Mouse (Mus musculus) adrenal gland, adult (tissue): ENCODE results near the gene Slc35c1.

ENCODE experiments used
- DNase-seq, 2 experiments: peaks; one replicate each; pipeline ENCODE4 v3.0.0; 2022 to 2023; ENCODE audit warnings: low spot score in 1 of 2; ENCODE audit not compliant: inconsistent age in 2 of 2

Slc35c1 gene

DNA sequence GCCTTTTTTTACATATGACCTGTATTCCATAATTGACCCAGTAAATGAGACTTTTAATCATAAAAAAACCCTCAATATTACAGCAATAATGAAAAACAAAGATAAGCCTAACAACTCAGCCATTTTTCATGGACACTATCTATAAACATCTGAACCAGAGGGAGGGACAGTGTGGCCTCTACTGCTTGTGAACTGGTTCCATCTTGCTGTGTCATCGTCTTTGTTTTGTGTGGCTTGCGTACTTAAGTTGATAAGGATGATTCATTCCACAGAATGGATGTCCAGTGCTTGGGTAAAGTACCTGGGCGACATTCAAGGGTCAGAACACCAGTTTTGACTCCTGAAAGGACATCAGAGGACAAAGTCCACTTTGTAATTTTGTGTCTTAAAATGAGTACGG lies 23.0 kb downstream of the Slc35c1 start:
- peak in 1 of 2 experiments; percentile 77 for DNase-seq

GRCm38 (mm10) chr2:92435023-92435422 lies 25.3 kb downstream of the Slc35c1 start:
- DNase-seq = no peak

- DNase-seq = no peak
Observed at GRCm38 (mm10) chr2:92434375-92434745, 26.0 kb downstream of the Slc35c1 start.

GRCm38 (mm10) chr2:92433578-92434374 lies 26.6 kb downstream of the Slc35c1 start, which contains the start of gene Cry2:
Gene Cry2, minus strand, starts transcription at chr2:92434043.
- DNase-seq = peak; percentile 99 to 100

GRCm38 (mm10) chr2:92432299-92433295 lies 27.7 kb downstream of the Slc35c1 start:
- DNase-seq = peak; percentile 55 to 82

GRCm38 (mm10) chr2:92431611-92432179 lies 28.6 kb downstream of the Slc35c1 start:
- DNase-seq = peak in 1 of 2 experiments; percentile 64

DNA sequence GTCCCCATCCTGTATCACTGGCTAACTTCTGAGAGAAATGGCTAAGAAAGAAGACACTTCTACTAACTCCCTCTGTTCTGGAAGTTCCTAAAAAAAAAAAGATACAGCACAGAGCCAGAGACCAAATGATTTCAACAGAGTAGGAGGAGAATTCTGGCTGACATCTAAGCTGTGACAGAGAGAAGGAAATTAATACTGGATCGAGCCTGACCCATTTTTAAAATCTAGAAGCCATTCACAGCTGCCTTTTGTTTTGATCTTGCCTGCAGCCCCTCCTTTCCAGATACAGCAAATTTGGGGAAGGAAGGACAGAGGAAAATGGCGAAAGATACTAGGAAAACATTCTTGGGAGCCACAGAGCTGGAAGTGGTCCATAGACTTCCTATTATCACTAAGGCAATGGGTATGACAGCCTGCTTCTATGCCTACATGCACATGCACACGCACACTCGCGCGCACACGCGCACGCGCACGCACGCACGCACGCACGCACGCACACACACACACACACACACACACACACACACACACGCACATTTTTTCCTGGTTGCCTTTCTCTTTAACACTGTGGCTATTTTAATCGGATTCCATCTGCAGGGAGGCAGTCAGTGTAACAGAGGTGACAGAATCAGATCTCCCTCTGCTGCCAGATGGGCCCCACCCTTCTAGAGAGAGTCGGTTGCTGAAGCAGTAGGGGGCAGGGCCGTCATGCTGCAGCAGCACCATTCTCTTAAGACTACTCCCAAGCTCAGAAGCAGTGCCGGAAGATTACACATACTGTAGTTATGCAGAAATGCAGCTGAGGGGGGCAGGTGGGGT lies 29.4 kb downstream of the Slc35c1 start:
- peak; percentile 53 to 76 for DNase-seq

DNA sequence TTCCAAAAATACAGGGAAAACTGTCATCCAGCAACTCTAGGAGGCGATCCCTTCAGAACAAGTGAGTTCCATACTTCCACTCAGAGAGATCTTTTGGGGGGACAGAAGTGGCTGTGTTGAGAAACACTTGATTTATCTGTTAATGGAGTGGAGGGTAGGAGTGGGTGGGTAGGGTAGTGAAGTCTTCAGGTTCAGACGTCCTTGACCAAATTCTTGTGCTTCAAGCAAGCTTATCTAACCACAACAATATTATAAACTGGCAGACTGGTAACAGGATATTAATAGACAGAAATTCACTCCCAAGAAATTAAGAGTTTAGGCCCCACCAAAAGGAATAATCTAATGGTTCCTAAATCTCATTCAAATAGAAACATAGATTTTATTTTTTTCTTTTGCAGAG lies 30.2 kb downstream of the Slc35c1 start:
- DNase-seq = peak in 1 of 2 experiments; percentile 61

GRCm38 (mm10) chr2:92427882-92428281 lies 32.5 kb downstream of the Slc35c1 start:
- DNase-seq = peak; percentile 90 to 94

DNA sequence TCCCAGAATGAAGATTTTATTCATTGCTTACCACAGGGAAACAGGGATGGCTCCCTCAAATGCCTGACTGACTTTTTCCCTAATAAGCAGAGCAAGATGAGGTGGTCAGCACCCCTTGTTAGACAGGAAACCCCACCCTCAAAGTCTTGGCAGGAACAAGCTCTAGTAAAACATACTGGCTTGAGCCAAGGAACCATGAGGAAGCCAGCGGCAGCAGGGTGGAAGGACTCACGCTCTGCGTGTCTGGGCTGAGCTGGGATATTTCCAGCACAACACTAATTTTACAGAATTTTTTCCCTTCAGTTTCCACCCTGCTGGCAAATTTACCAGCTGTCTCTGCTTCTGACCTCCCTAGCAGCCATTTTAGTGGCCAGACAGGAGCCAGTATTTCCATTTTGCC lies 33.9 kb downstream of the Slc35c1 start:
- peak in 1 of 2 experiments; percentile 49 for DNase-seq

DNA sequence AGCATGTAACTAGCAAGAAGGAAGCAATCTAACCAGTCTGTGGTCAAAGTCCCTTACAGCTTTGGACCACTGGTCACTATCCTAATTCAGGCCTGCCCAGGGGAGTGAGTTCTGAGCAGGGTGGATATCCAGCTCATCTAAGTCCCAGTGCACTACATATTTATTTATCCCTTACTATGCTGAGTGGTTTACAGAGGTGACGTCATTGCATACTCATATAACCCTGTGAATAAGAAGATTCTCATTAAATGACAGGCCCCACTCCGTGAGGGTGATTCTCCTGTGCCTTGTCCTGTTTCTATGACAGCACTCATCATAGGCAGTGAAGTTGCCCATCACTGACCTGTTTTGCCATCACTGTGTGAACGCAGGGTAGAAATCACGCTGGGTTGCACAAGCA lies 35.0 kb downstream of the Slc35c1 start:
- DNase-seq = no peak

DNA sequence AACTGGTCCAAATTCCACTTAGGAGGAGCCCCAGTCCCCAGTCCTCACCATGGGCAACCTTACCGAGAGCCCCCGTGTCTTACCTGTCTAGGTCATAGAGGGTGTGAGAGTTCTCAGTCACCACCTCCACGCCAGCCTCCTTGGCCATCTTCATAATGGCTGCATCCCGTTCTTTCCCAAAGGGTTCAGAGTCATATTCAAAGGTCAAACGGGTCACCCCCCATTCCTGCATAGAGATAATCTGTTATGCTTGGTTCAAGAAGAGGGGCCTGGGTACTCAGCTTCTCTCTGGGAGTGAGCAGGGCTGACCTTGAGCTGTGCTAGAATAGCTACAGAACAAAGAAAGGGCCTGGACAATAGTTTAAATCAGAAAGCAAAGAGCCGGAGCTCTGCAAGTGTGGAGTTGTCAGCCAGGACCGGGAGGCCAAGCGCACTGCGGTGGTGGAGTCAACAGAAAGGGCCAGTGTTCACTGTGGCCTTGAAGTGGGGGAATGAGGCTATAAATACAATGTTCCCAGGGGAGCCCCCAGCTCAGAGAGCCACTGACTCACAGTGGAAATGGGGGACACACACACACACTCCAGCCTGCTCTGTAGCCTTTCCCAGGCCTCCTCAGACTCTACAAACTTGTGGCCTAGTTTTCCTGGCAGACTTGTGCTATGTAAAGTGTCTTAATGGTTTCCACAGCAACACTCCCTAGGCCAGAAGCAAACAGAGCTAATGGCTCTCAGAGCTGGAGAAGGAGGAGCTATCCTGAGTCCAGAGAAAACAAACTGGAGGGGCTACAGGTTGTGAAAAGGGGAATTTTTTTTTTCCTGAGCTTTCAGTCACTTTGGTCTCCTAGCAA lies 35.7 kb downstream of the Slc35c1 start:
- DNase-seq = peak; percentile 79 to 90

DNA sequence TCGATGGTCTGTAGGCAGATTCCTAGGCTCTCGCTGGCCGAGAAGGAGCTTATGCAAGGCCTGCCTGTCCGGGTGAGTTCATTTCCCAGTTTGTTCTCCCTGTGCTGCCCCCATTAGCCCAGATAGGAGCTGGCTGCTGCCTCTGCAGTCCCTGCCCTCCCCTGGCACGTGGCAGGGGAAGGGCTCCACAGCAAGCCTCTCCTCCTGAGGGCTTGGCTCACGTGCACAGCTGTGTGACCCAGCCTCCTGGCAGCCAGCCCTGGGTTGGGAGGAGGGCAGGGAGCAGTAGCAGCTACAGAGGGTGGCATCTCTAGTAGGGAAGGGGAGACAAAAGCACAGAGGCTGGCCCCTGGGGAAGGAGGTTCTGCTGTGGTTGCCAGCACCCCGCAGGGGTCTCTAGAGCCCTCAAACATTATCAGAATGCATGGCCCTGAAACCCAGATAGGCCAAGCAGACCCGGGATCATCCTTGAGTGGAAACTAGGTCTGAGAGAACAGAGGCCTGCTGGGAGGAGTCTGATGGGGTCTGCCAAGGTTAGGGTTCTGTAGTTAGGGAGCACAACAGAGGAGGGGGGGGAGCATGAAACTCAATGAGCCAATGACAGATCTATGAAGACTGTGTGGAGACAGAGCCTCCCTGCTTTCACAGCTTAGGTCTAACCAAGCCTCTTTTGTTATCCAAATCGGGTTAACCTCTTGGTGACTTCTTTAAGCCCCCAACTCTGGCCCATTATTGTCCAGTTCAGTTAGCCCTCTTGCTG lies 36.5 kb downstream of the Slc35c1 start:
- peak; percentile 99 for DNase-seq

DNA sequence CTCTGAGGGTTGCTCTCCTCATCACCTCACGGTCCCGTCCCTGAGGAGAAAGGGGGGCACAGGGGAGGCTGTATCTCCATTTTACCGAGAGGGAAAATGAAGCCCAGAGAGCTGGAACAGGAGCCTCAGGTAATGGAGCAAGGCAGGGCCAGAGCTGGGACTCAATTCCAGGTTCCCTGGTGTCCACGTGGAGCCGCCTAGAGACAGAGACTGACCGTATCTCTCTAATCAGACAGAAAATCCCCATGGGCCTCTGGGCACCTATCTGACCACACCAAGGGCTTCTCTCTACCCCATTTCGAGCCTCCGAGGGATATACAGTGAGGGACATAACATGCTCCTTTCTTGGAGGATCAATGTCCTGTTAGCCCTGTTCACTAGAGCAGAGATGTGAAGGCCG lies 37.2 kb downstream of the Slc35c1 start:
- DNase-seq = no peak

DNA sequence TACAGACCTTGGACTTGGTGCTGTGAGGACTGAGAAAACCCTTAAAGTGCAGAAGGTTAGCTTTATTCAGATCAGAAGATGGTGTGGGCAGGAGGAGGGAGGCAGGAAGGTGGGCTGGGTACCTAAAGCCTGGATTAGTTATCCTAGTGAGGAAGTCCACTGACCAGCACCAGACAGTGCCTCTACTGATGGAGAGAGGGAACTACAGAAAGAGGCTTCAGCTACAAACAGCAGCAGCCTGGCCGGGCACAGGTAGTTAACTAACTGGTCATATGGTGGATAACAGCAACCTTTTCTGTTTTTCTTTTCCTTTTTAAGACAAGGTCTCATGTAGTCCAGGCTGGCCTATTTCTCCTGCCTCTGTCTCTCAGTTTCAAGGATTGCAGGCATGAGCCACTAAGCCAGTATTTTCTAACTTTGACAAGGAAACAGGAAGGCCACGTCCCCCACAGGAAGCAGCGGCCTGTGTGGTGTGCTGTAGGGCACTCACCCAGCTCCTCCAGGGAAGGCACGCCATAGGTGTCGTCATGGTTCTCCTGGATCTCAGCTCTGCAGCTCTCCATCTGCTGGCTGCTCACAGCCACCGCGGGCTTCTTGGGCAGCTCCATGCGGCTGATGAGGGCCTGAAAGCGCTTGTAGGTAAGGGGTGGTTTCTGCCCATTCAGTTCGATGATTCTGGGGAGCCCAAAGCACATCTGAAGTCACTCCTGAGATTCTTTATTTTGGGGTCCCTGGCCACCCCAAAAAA lies 37.8 kb downstream of the Slc35c1 start:
- peak in 1 of 2 experiments; percentile 56 for DNase-seq

DNA sequence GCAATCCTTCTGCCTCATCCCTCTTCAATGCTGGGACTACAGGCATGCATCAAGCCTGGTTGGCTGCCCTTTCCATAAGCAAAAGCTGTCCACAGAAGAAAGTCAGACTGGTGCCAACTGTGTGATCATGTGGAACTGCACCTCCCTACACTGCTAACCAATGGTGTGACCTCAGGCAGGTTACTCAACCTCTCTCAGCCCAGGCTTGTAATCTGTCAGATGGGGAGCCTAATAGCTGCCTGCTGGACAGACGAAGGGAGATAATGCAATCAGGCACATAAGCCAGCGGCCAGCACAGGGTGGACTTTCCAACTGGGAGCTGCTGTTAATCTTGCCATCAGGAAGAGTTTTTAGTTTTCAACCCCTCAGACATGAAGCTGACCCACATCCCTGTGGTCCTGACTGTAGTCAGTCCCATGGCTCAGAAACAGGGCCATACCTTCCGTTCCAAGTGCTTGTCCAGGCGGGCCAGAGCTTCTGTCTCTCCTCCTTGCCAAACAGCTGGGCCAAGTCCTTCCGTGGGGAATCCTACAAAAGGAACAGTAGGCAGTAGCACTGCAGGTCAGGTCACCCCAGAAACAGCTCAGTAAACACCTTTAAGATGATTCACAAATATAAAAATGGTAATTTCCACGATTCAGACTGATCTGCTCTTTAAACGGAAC lies 38.5 kb downstream of the Slc35c1 start:
- peak in 1 of 2 experiments; percentile 77 for DNase-seq

DNA sequence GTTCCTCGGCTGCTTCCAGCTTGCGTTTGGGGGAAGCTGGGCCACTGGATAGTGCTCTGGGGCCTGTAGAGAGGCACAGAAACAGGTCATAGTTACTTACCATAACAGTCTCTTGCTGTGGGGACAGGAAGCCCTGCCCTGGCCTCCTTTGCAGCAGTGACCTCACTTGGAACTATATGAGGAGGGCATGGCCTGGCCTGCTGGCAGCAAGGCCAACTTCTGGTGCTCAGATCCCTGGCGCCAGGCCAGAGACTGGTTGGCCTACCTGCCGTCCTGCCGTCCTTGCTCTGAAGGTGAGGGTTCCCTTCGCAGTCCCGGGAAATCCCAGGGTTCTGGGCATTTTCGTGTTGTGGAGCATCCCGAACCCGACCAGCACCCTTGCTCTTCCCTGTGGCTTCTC lies 48.6 kb downstream of the Slc35c1 start:
- DNase-seq = peak in 1 of 2 experiments; percentile 50
